Mouse (Mus musculus) CH12.LX (cell line): ENCODE data around the gene Ccnl2. TPM values are rescaled to one million over a fixed set of nuclear protein-coding genes. Genes with fewer than 3 reads are reported as not detected.
A peak's percentile ranks its signal among the peaks of the same experiment; 100 is the strongest.

ENCODE experiments used
- DNase-seq: peaks from one replicate; pipeline ENCODE4 v3.0.0-alpha.2; 2013; ENCODE audit errors: extremely low read depth
- H3K27ac ChIP-seq: 2 replicates; pipeline ENCODE4 v1.5.1; 2012; ENCODE audit warnings: low read depth, mild to moderate bottlenecking, control low read depth, moderate library complexity; ENCODE audit not compliant: insufficient read depth
- H3K27me3 ChIP-seq: replicated peaks from 2 replicates; pipeline ENCODE3; 2012; ENCODE audit warnings: inconsistent platforms
- H3K36me3 ChIP-seq, 2 experiments: replicated peaks in 1 of 2; 2 replicates each; pipeline versions ENCODE3 to v1.6.1; 2012; ENCODE audit warnings: inconsistent platforms in 1 of 2, low read length in 1 of 2, mild to moderate bottlenecking in 1 of 2, mixed read lengths in 1 of 2, moderate library complexity in 1 of 2; ENCODE audit not compliant: control insufficient read depth in 1 of 2, insufficient read depth in 1 of 2
- H3K4me1 ChIP-seq, 2 experiments: 2 replicates each; pipeline ENCODE4 v1.6.1; 2012; ENCODE audit warnings: inconsistent platforms in 1 of 2, moderate library complexity in 1 of 2; ENCODE audit not compliant: insufficient read depth in 2 of 2, control insufficient read depth in 1 of 2
- H3K4me2 ChIP-seq: 2 replicates; pipeline ENCODE4 v1.6.1; 2012; ENCODE audit warnings: low read depth, mild to moderate bottlenecking, control low read depth; ENCODE audit not compliant: poor library complexity, insufficient read depth, severe bottlenecking
- H3K4me3 ChIP-seq, 3 experiments: fragments of 150-350 bp in 1 of 3; sonication (generic) in 1 of 3; replicated peaks in 1 of 3; 2 replicates each; pipeline versions ENCODE3 to v1.5.1; 2011 to 2012; ENCODE audit warnings: low read depth in 2 of 3, low read length in 2 of 3, mild to moderate bottlenecking in 2 of 3, moderate library complexity in 2 of 3, control low read depth in 1 of 3, improper control_type of control experiment in 1 of 3, inconsistent platforms in 1 of 3, mixed read lengths in 1 of 3; ENCODE audit not compliant: poor library complexity in 1 of 3
- H3K79me2 ChIP-seq: replicated peaks from 2 replicates; pipeline ENCODE4 v1.6.1; 2012; ENCODE audit warnings: mild to moderate bottlenecking, moderate library complexity; ENCODE audit not compliant: control insufficient read depth, poor library complexity, insufficient read depth, severe bottlenecking; ENCODE audit errors: extremely low read depth
- H3K9ac ChIP-seq: 2 replicates; pipeline ENCODE4 v1.6.1; 2012; ENCODE audit warnings: low read depth, mild to moderate bottlenecking, control low read depth, moderate library complexity; ENCODE audit not compliant: insufficient read depth
- H3K9me3 ChIP-seq: replicated peaks from 2 replicates; pipeline ENCODE3; 2012; ENCODE audit warnings: low read length, inconsistent platforms, mixed read lengths
- CTCF ChIP-seq, 2 experiments: IDR thresholded peaks in 1 of 2; conservative IDR thresholded peaks in 1 of 2; 2 replicates each; pipeline ENCODE4 v1.5.1; 2011 to 2012; ENCODE audit warnings: low read depth in 2 of 2, low read length in 2 of 2, improper control_type of control experiment in 1 of 2, inconsistent platforms in 1 of 2, mild to moderate bottlenecking in 1 of 2, moderate library complexity in 1 of 2
- E2F4 ChIP-seq: IDR thresholded peaks from 2 replicates; pipeline ENCODE4 v1.6.1; 2011; ENCODE audit warnings: low read depth, low read length, improper control_type of control experiment; ENCODE audit not compliant: insufficient replicate concordance
- ELF1 ChIP-seq: IDR thresholded peaks from 2 replicates; pipeline ENCODE4 v1.6.1; 2014; ENCODE audit warnings: low read depth, mild to moderate bottlenecking, inconsistent platforms, low read length, improper control_type of control experiment
- ETS1 ChIP-seq: conservative IDR thresholded peaks from 2 replicates; pipeline ENCODE4 v1.6.1; 2012; ENCODE audit warnings: low read depth, mild to moderate bottlenecking, inconsistent platforms, low read length, improper control_type of control experiment, moderate library complexity
- MAX ChIP-seq: IDR thresholded peaks from 2 replicates; pipeline ENCODE4 v1.6.1; 2011; ENCODE audit warnings: low read length, improper control_type of control experiment
- MAZ ChIP-seq: IDR thresholded peaks from 2 replicates; pipeline ENCODE4 v1.6.1; 2012; ENCODE audit warnings: low read depth, mild to moderate bottlenecking, inconsistent platforms, low read length, improper control_type of control experiment, moderate library complexity
- NRF1 ChIP-seq: IDR thresholded peaks from 2 replicates; pipeline ENCODE4 v1.6.1; 2014; ENCODE audit warnings: low read depth, mild to moderate bottlenecking, inconsistent platforms, low read length, improper control_type of control experiment, moderate library complexity
- POLR2AphosphoS2 ChIP-seq: IDR thresholded peaks from 2 replicates; pipeline ENCODE4 v1.6.1; 2011; ENCODE audit warnings: low read depth, low read length, improper control_type of control experiment
- RAD21 ChIP-seq: IDR thresholded peaks from 2 replicates; pipeline ENCODE4 v1.6.1; 2011; ENCODE audit warnings: low read depth, mild to moderate bottlenecking, low read length, improper control_type of control experiment, moderate library complexity
- SIN3A ChIP-seq: IDR thresholded peaks from 2 replicates; pipeline ENCODE4 v1.6.1; 2012; ENCODE audit warnings: low read length, improper control_type of control experiment, inconsistent platforms
- SMC3 ChIP-seq: IDR thresholded peaks from 2 replicates; pipeline ENCODE4 v1.6.1; 2011; ENCODE audit warnings: low read depth, low read length, improper control_type of control experiment
- TCF12 ChIP-seq: IDR thresholded peaks from 2 replicates; pipeline ENCODE4 v1.6.1; 2014; ENCODE audit warnings: low read depth, mild to moderate bottlenecking, inconsistent platforms, low read length, improper control_type of control experiment
- ZMIZ1 ChIP-seq: IDR thresholded peaks from 2 replicates; pipeline ENCODE4 v1.6.1; 2012; ENCODE audit warnings: low read depth, mild to moderate bottlenecking, inconsistent platforms, low read length, improper control_type of control experiment
- dilution Hi-C: fragments of 300-500 bp; cut with MboI; formaldehyde crosslinking; loops from 2 replicates; pipeline ENCODE4 v1.14.3; 2020; ENCODE audit warnings: low sequenced_read_pairs; ENCODE audit not compliant: extremely low pct_unique_long_range_greater_than_20kb, extremely low pct_ligation_motif_present
- in situ Hi-C: fragments of 300-500 bp; cut with MboI; formaldehyde crosslinking; loops from 3 replicates; pipeline ENCODE4 v1.14.3; 2019; ENCODE audit warnings: low sequenced_read_pairs, low pct_ligation_motif_present, low pct_unique_long_range_greater_than_20kb, mixed read lengths
- polyA plus RNA-seq: library from polyadenylated mRNA; unstranded; fragments of >175 nt; gene quantifications from 2 replicates; pipeline ENCODE4 v1.2.1, GENCODE M21; 2012; ENCODE audit warnings: low read depth; ENCODE audit not compliant: insufficient read length
- total RNA-seq, 2 experiments: library from RNA; depleted of rRNA; stranded (reverse); fragments of 300-350 nt in 1 of 2; fragments of >200 nt in 1 of 2; gene quantifications; 2 replicates each; pipeline ENCODE4 v1.2.3; 2012 to 2014

Ccnl2 gene
- total and polyA plus RNA-seq, 3 experiments: 59.6 to 67.7 (median 63.7) TPM

DNA sequence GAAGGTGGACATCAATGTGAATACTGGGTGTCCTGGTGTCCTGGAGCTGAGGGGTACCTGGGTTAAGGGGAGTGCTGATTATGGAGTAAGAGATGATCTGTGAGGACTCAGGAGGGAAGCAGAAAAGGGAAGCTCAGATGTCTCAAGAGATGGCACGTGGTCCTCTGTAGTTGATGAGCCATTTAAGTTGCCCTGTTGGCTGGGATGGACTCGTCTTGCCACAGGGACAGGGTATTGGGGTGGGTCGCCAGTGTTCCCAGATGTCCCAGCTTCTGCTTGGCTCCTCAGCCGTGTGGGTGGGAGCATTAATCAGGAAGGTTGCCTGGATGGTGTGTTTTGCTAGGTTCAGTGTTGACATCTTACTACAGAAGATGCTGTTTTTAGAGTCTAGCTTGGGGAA lies 20.9 kb downstream of the Ccnl2 start:
- Histone ChIP-seq H3K4me2 (no peak overlapping the region), H3K4me1 (peaks cover 7 to 32% of the 10 kb centered on the region in 2 experiments), H3K27ac (peak overlapping the region; percentile 3; the same call in 1 of the 2 replicates), H3K9ac (no peak overlapping the region; the same call in 1 of the 2 replicates), H3K27me3 (no peaks in the 10 kb centered on the region), H3K9me3 (no peaks in the 10 kb centered on the region), H3K79me2 (peaks cover 20% of the 10 kb centered on the region), H3K36me3 (peaks cover 6 to 39% of the 10 kb centered on the region in 2 experiments), H3K4me3 (no peak overlapping the region)
- no peak for DNase-seq
- dilution Hi-C loops: no loop called here
- TF ChIP-seq MAX: no peak
- no peak for TF ChIP-seq ZMIZ1
- TF ChIP-seq ELF1: no peak
- no peak for TF ChIP-seq E2F4
- TF ChIP-seq ETS1: no peak
- no peak for TF ChIP-seq MAZ
- TF ChIP-seq TCF12: no peak
- TF ChIP-seq, all 38 proteins: peak for 0
- in situ Hi-C loops: loop anchor here (10.0 kb wide), 1 partner anchor 112 kb away; the partner anchor contains the start of gene Ube2j2

DNA sequence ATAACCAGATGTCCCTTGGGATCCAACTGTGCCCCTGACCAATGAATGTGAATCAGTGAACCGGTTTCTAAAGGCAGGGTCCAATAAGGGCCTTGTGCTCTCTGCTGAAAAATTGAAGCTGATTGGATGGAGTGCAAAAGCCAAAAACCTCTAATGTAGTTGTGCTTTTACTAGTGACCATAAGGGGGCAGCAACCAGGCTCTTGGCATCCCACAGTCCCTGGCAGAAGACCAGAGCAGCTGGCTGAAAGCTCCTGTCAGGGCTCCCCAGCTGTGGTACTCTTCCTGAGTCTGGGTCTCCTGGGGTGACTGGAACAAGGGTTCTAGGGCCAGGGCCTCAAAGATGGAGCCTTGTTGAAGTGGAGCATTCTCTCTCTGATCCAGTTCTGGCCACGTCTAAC lies 21.5 kb downstream of the Ccnl2 start:
- Histone ChIP-seq H3K4me2 (no peak overlapping the region), H3K4me3 (no peak overlapping the region), H3K27ac (no peak overlapping the region), H3K79me2 (peaks cover 20% of the 10 kb centered on the region), H3K4me1 (peaks cover 8 to 38% of the 10 kb centered on the region in 2 experiments), H3K27me3 (no peaks in the 10 kb centered on the region), H3K36me3 (peaks cover 6 to 36% of the 10 kb centered on the region in 2 experiments), H3K9ac (no peak overlapping the region), H3K9me3 (no peaks in the 10 kb centered on the region)
- TF ChIP-seq POLR2AphosphoS2 (0 out of 2 replicates have a peak, but pooled peaks have one; percentile 38), SMC3 (peak; percentile 74), SIN3A (no peak; the same call in 1 of the 2 replicates), CTCF (conservative IDR thresholded peaks at IDR 0.05 in 1 of 2, IDR thresholded peaks at IDR 0.05 in 1 of 2; ENCODE audit: low read depth in 2 of 2, low read length in 2 of 2) (peak; percentile 61 to 83), RAD21 (peak; percentile 72), NRF1 (0 out of 2 replicates have a peak, but pooled peaks have one; percentile 9)
- peak; percentile 86 for DNase-seq
- dilution Hi-C loops (no loop called here), in situ Hi-C loops (loop anchor here (10.0 kb wide), 1 partner anchor 111 kb away; the partner anchor contains the start of gene Ube2j2)
